Mouse (Mus musculus): ENCODE measurements around the gene Gabbr2.

DNA sequence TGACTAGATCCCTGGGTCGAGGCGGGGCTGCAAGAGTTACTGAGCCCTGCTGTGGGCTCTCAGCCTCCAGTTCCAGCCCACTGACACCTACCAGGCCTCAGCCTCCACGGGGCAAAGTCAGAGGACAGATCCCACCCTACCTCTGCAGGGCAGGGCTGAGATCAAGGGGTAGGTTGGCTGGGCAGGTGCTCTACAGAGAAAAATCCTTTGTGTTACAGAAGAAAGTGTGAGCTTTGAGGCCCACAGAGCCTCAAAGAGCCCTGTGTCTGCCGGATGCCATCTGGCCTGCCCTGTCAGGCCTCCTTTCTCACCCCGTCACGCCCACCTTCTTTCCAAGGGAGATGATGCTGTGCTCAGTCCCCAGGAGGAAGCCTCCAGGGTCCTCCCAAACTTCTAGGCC is 131.1 kb downstream of the Gabbr2 start:
- no peak for TF ChIP-seq CTCF (IDR thresholded peaks at IDR 0.05; ENCODE audit: control insufficient read depth, insufficient read depth, insufficient read length)
- no peak for TF ChIP-seq MAX (IDR thresholded peaks at IDR 0.05)
- no peak for TF ChIP-seq MYOG (IDR thresholded peaks at IDR 0.05; ENCODE audit: control insufficient read depth, extremely low read depth, insufficient read length)
- TF ChIP-seq CEBPB (IDR thresholded peaks at IDR 0.05; ENCODE audit: low read depth) = no peak
- TF ChIP-seq FOSL1 (IDR thresholded peaks at IDR 0.05; ENCODE audit: insufficient read depth, low read length, poor library complexity, severe bottlenecking) = no peak
- no peak for TF ChIP-seq USF1 (IDR thresholded peaks at IDR 0.05; ENCODE audit: low read depth)

All from C2C12 (cell line).